Mouse (Mus musculus): ENCODE data around the gene Reck. TPM values are rescaled to one million over a fixed set of nuclear protein-coding genes. Genes with fewer than 3 reads are reported as not detected.

Gene Reck
- polyA plus RNA-seq, 1 experiment = 16.9 TPM

DNA sequence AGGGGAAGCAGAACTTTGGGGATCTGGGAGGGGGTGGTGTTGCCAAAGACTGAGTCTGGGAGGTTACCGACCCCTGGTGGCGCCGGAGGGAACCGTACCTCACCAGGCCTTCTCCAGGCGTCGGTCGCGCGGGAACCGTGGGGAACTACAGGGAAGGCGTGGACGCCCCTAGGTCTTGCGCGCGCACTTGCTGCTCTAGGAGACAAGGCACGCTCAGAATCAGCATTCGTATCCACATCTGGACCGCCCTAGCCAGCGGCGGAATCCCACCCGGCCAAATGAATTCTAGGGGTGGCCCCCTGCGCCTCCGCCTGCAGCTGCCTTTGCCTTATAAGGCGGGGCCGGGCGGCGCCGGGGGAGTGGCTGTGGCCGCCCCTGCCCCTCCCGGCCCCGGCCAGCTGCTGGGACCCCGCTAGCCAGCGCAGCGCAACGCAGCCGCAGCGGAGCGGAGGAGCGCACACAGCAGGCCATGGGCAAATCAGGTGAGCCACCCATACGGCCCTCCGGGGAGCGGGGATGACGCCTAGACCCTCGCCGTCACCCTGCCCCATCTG lies 82.0 kb downstream of the Reck start, which contains the start of gene Glipr2:
TSS of gene Glipr2 (plus strand) at position 110 of the 554 bp plus-strand sequence.
- peak; percentile 90 for DNase-seq (ENCODE audit: low read depth)
- TF ChIP-seq POLR2A (IDR thresholded peaks at IDR 0.05; ENCODE audit: borderline replicate concordance, extremely low read depth, insufficient read depth, insufficient read length, poor library complexity, severe bottlenecking) (no peak), CTCF (IDR thresholded peaks at IDR 0.05; ENCODE audit: borderline replicate concordance, extremely low read depth, insufficient read depth, insufficient read length) (peak; percentile 88)

DNA sequence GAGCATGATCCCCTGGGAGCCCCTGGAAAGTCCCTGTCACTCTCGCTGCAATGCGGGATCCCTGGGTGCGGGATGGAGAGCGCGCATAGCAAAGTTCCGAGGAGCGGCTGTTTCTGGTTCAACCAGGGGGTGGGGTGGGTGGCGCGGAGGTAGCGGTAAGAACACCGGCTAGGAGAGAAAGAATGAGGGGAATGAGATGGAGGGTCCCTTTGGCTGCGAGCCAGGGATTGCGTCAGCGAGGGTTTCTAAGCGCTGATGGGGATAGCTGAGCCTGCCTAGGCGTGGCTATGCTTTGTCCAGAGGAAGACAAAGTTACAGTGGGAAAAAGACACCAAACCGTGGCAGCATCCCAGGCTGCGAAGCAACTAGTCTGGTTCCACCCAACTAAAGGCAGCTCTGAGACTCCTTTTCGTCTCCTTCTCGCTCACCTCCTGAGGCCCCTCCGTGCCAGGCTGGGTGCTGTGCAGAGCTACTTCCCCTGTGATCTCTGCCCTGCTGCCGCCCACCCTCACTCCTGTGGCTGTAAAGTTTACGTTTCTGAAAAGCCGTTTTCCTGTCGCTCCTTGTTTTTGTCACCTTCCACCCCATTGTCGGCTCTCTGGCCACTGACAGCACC lies 82.6 kb downstream of the Reck start:
- TF ChIP-seq CTCF (IDR thresholded peaks at IDR 0.05; ENCODE audit: borderline replicate concordance, extremely low read depth, insufficient read depth, insufficient read length) = no peak
- no peak; the same call in 1 of the 2 replicates for TF ChIP-seq POLR2A (IDR thresholded peaks at IDR 0.05; ENCODE audit: borderline replicate concordance, extremely low read depth, insufficient read depth, insufficient read length, poor library complexity, severe bottlenecking)
- peak; percentile 90 for DNase-seq (ENCODE audit: low read depth)

DNA sequence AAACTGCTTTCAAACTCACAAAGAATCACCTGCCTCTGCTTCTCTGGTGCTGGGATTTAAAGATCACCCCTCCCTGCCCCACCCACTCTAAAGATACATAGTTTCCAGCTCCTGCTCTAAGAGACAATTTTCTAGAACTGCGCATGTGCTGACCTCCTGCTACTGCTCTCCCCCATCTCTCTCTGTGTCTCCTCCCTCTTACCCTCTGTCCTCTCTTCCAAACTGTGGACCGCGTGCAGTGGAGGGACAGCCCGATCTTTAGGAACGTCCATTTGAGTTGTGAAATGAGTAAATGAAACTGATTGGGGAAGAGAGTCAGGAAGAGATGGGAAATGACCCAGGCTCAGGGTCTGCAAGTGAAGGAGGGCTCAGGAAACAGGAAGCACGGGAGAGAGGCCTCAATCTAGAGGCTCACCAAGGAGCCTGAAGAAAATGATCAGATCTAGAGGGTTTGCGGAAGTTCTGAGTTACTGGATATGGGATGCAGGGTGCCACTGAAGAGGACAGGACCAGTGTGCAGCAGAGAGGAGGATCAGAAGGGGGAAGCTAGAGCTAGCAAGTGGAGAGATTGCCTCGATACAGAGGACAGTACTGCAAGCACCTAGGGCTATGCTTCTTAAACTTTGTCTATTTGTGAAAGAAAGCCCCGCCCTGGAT lies 84.3 kb downstream of the Reck start:
- no peak for DNase-seq (ENCODE audit: low read depth)
- no peak for TF ChIP-seq CTCF (IDR thresholded peaks at IDR 0.05; ENCODE audit: borderline replicate concordance, extremely low read depth, insufficient read depth, insufficient read length)
- TF ChIP-seq POLR2A (IDR thresholded peaks at IDR 0.05; ENCODE audit: borderline replicate concordance, extremely low read depth, insufficient read depth, insufficient read length, poor library complexity, severe bottlenecking) = no peak

DNA sequence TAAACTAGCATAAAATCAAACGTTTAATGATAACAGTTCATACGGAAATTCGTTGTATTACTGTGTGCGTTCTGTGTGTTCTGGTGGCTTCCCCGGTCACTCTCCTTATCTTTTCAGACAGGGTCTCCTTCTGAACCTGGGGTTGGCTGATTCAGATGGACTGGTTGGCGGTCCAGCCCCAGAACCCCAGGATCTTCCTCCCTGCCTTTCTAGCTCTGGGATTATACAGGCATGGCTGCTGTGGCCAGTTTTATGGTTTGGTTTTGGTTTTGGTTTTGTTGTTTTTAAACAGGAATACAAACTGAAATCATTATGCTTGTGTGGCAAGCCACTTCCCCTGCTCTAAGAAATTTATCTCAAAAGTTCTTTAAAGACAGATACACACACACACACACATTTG lies 84.9 kb downstream of the Reck start:
- TF ChIP-seq CTCF (IDR thresholded peaks at IDR 0.05; ENCODE audit: borderline replicate concordance, extremely low read depth, insufficient read depth, insufficient read length) (no peak), POLR2A (IDR thresholded peaks at IDR 0.05; ENCODE audit: borderline replicate concordance, extremely low read depth, insufficient read depth, insufficient read length, poor library complexity, severe bottlenecking) (no peak)
- DNase-seq (ENCODE audit: low read depth) = no peak

DNA sequence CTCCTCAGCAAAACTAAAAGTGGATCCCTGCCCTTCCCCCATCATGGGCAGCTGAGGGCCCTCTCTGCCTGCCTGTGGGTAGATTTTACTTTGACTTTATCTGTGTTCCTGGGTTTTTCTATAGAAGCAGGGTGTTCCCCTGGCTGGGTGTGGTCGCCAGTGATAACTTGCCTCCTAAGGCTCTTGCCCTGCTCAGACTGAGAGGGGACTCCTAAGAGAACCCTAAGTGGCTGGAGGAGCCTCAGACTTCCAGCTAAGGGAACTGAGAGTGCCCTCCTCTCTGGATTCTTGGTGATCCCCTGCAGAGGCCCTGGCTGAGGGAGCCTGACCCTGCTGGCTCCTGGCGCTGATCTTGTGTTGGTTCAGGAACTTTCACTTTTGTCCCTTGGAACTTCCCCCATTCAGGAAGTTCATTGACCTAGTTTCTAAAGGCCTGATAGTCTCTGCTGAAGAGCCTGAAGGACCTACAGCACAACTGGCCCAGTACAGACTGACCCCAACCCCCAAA lies 89.0 kb downstream of the Reck start:
- DNase-seq (ENCODE audit: low read depth) = no peak
- no peak for TF ChIP-seq POLR2A (IDR thresholded peaks at IDR 0.05; ENCODE audit: borderline replicate concordance, extremely low read depth, insufficient read depth, insufficient read length, poor library complexity, severe bottlenecking)
- TF ChIP-seq CTCF (IDR thresholded peaks at IDR 0.05; ENCODE audit: borderline replicate concordance, extremely low read depth, insufficient read depth, insufficient read length) = no peak

DNA sequence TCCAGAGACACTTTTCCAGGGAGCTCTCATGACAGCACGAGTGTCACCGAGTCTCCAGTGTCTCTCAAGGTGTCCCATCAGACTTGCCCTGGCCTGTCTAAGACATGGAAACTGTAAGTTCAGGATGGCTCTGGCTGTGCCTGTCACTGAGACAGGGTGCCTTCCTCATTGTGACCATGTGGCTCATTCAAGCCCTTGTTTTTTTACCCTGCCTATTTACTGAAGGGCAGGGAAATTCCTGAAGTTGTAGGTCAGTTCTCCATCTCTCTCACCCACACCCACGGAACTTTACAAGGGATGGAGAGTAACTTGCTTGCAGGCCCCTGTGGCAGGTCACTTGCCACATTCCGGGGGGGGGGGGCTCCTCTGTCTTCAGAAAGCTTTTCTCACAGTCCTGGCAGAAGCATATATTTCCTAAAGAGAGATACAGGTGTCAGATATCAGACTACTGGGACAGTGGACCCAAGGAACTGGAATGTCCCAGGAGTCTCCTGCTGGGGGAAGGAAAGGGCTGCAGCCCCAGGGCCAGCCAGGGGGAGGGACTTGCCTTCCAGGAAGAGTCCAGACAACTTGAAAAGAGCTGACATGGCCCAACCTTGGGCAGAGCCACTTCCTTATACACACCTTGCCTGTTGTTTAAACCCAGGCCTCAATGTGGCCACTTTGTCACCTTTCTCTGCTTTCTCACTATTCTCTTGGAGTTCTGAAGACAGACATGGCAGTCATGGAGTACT lies 89.8 kb downstream of the Reck start:
- no peak for DNase-seq (ENCODE audit: low read depth)
- no peak for TF ChIP-seq POLR2A (IDR thresholded peaks at IDR 0.05; ENCODE audit: borderline replicate concordance, extremely low read depth, insufficient read depth, insufficient read length, poor library complexity, severe bottlenecking)
- no peak for TF ChIP-seq CTCF (IDR thresholded peaks at IDR 0.05; ENCODE audit: borderline replicate concordance, extremely low read depth, insufficient read depth, insufficient read length)

DNA sequence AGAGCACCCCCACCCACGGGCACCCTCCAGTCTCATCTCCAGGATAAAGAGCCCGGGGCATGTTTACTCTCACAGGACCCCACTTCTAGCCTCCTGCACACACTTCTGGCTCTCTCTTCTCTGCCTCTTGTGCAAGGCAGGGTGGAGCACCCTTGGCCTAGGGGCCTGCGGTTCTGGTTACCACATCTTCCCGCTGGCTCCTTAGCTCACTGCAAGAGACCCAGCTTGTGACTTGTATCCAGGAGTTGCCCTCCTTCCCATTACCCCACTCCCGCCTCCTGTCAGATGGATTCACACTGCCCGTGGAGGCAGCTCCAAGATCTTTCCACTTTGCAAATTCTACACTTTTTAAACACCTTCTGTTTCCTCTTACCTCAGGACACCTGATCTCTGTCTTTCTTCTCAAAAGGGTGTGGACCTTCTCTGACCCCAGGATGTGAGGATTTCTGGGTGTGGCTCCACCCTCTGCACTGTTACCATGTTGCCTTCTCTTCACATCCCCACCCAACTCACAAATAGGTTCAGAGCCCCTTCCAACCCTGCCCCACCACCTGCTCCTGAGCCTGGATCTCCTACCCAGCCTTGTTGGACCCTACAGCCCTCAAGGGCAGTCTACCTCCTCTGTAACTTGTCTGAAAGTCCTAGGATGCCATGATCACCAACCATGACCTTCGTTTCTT lies 90.7 kb downstream of the Reck start:
- DNase-seq (ENCODE audit: low read depth) = no peak
- no peak for TF ChIP-seq CTCF (IDR thresholded peaks at IDR 0.05; ENCODE audit: borderline replicate concordance, extremely low read depth, insufficient read depth, insufficient read length)
- TF ChIP-seq POLR2A (IDR thresholded peaks at IDR 0.05; ENCODE audit: borderline replicate concordance, extremely low read depth, insufficient read depth, insufficient read length, poor library complexity, severe bottlenecking) = no peak

DNA sequence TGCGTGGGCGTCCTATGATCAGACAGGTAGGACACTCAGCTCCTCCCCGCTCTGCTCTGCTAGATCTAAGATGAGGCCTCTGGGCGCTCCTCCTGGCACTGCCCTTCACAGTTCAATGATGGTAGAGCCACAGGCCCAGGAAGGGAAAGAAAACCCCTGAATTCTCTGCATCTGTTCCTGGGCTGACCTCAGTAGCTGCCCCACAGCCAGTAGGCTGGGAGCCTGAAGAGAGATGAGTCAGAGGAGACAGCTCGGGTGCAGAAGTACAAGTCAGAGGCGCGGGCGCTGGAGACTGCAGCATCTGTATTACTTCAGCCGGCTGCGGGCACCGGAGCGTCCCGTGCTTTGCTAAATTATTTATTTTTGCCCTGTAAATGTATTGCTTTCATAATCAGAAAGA lies 93.3 kb downstream of the Reck start:
- no peak for DNase-seq (ENCODE audit: low read depth)
- no peak for TF ChIP-seq POLR2A (IDR thresholded peaks at IDR 0.05; ENCODE audit: borderline replicate concordance, extremely low read depth, insufficient read depth, insufficient read length, poor library complexity, severe bottlenecking)
- TF ChIP-seq CTCF (IDR thresholded peaks at IDR 0.05; ENCODE audit: borderline replicate concordance, extremely low read depth, insufficient read depth, insufficient read length) = no peak

DNA sequence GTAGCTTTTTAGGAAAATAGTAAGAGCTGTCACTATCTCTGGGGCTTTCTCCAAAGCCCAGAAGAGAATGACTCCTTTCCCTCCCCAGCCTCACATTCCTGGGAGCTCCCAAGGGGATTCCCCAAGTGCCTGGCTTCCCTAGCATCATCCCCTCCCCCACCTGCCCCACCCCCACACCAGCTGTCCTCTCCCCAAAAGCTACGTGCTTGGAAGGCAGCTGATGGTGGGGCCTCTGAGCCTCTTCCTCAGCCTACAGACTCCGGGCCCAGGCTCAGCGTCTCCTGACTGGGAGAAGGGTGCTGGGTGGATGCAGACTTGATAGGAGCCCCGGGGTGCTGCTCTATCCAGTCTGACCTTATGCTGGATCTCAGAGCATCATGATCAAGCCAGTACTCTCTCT lies 94.0 kb downstream of the Reck start:
- TF ChIP-seq CTCF (IDR thresholded peaks at IDR 0.05; ENCODE audit: borderline replicate concordance, extremely low read depth, insufficient read depth, insufficient read length) (no peak), POLR2A (IDR thresholded peaks at IDR 0.05; ENCODE audit: borderline replicate concordance, extremely low read depth, insufficient read depth, insufficient read length, poor library complexity, severe bottlenecking) (no peak)
- peak; percentile 76 for DNase-seq (ENCODE audit: low read depth)

DNA sequence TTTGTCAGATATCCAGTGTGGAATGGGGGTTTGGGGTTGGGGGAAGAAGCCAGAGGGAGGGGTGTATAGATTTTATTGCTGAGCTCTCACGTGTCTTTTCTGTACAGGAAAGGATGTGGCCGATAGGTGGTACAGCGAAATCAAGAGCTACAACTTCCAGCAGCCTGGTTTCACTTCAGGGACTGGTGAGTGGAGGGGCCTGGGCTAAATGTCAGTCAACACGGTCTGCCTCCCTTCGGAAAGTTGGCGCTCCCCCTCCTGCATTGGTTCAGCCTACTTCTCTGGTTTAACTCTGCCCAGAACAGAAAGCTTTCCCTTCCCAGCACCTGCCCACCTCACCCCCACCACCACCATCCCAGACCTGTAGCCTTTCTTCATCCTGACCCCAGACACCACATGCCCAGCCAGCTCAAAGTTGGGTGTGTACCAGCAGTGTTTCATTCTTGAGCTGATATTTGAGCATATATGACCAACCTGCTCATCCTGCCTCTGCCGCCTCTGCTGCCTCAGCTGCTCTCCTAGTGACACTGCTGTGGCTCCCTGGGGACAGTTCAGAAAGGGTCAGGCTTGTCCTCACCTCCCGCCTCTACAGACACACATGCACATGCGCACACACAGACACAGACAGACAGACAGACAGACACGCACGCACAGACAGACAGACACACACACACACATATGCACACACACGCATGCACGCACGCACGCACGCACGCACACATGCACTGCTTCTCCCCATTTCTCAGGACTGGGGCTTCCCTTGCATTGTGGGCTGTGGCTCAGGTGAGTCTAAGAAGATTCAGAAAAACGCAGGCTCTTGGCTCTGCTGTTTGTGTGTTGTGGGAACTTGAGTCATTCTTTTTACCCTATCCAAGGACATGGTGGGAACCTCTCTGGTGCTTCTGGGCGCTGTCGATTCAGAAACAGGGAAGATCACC lies 95.3 kb downstream of the Reck start:
- no peak for DNase-seq (ENCODE audit: low read depth)
- TF ChIP-seq POLR2A (IDR thresholded peaks at IDR 0.05; ENCODE audit: borderline replicate concordance, extremely low read depth, insufficient read depth, insufficient read length, poor library complexity, severe bottlenecking) (no peak), CTCF (IDR thresholded peaks at IDR 0.05; ENCODE audit: borderline replicate concordance, extremely low read depth, insufficient read depth, insufficient read length) (no peak)
